Mouse (Mus musculus) right cerebral cortex, postnatal 10 days (tissue): ENCODE measurements at regions not wholly inside any gene's neighbourhood (a gene's known extent, or its start where the extent isn't known, plus 50 kb on each side); places are given as distances from the start of the nearest gene placed in this dataset.

Experiments used
- DNase-seq, 2 experiments: peaks; one replicate each; pipeline ENCODE4 v3.0.0; 2021; ENCODE audit warnings: low spot score in 2 of 2

DNA sequence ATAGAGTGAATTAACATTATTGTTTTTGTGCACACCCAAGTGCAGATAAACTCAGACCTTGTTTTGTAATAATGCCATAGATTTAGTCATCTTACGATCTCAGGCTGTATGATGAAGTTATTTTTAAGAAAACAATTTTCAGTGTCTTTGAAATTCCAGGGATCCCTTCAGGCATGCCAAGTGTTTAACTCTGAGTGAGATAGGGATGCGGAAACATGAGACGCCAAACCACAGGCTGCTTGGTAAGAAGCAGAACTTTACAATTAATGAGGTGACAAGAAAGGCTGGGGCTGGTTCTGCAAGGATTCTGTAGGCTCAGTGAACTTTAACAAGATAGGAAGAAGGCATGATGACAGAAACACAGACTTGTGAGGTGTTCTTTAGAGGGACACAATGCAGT is 292.3 kb upstream of the Alcam start:
- no peak for DNase-seq

DNA sequence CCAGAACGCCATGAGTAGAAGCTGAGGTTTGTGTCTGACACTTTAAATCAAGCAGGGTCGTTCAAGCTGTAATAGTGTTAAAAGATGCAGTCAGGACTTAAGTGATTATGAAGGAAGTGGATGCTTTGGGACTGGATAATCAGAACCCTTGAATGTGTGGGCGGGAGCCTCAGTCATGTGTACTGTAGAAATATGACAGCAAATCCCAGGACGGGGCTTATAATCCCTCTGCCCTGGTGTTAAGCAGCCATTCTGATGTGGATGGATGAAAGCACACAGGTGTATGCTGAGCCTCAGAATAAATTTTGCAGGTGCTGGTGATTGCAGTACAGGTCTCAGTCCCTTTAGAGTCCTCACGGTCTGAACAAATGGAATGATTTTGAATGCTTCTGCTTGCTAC is 290.8 kb upstream of the Alcam start:
- DNase-seq: no peak

DNA sequence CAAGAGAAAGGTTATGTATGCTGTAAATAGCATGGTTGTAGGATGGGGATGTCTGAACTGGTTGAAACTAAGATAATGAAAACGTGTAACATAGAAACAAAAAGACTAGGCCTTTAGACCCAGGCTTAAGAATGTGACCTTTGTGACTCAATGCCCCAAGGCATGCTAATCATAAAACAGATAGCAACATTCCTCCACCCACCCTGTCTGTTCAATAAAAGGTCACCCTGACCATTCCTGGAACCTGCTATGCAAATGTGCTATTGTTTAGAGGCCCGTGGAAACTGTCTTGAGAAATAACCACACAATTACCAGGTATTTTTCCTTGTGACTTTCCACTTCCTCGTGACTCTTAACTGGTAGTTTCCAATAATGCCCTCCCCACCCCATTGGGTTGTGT is 288.3 kb upstream of the Alcam start:
- DNase-seq: no peak

DNA sequence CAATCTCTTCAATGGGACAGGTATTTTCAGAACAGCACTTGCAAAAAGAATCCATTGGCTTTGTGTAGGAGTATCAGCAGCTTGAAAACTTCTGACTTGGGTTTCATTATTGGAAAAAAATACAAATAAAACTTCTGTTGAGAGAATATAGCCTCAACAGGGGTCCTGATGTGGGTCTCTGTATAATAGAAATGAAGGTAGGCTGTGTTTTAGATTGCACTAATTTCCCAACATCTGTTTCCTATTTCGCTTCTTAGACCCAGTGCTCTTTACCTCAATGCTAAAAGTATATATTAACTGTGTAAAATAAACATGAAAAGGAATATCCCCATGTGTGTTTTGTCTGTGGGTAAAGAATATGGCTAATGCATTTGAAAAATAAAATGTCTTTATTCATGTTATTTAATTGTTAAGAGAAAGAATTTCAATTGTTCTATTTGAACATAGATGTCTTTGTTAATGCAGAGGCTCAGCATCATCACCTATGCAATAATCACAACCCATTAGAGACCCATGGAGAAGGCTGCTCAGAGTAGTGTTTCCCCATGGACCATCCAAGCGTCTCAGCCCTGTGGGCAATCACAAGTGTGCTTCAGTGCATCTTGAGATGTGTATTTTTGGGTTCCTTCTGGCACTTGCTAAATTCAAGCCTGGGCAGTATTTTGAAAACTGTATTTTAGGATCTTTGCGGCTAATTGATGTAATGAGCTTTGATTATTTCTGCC is 272.4 kb upstream of the Alcam start:
- DNase-seq: no peak

DNA sequence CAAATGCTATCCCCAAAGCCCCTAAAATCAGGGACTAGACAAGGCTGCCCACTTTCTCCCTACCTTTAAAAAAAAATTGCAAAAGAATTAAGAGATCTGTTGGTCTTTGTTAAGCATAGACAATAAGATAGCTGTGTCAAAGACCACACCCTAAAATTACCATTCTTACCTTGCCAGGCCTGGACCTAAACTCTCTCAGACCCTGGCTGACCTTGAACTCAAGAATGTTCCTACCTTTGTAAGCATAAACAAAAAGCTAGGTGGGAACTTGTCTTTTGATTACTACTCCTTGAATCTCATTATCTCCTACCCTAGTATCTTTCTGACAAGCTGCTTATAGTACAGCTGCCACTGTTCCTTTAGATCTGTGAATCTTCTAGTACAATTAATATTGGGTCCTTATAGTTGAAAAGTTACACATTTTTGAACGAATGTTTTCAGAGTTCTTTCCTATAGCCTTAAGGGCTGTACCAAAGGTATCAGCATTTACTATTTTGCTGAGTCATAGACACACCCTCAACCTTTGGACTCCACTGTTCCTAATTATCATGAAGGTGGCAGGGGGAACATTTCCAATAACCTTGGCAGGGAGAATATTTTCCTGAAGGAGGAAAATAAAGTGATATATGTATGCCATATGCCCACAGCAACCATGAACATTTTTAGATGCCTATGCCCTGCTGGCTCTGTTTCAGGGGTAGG is 264.5 kb upstream of the Alcam start:
- no peak for DNase-seq

DNA sequence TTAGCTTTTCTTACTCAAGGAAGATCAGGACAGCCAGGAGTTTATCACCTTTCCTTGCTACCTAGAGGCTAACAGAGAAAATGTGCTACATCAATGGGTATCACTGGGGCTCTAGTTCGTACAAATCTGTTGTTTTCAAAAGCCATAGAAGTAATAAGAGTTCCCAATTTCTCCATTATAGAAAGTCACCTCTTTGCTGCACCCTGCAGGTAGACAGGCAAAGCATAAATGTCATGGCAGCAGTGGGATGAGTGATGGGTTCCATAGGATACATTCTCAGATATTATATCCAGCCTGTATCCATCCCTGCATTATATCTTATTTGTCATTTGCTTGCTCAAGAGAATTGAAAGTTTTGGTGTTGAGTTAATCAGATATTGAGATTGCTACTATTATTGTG is 236.4 kb upstream of the Alcam start:
- no peak for DNase-seq

DNA sequence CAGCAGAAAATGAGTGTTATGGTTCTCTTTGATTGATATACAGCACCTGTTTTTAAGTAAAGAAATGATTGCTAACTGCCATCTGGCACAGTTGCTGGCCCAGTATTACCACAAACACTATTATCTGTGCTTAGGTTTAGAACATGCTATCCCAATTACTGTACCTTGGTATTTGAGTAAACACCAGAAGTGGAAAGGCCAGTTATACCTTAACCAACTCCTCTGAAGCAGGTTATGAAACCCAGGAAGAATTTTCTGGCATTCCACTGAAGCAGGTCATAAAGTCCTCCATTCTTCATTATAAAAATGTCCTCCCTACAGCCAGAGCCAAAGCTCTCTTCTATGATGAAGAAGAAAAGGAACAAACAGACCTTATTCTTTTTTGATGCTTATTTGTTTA is 201.0 kb upstream of the Alcam start:
- no peak for DNase-seq
